Mouse (Mus musculus) limb, embryonic 13.5 days (tissue): Measurements from ENCODE around the gene Onecut3. TPM values are rescaled to one million over a fixed set of nuclear protein-coding genes. Genes with fewer than 3 reads are reported as not detected.

ENCODE experiments used
- ATAC-seq: fragments of 200-750 bp; cut with Nextera tagmentation; 2 replicates; pipeline ENCODE4 v1.8.0; 2017; ENCODE audit warnings: low read depth, moderate number of reproducible peaks, moderate TSS enrichment; ENCODE audit not compliant: low FRiP score
- H3K27ac ChIP-seq: fragments of 300-500 bp; sonication (generic); 2 replicates; pipeline ENCODE4 v1.5.1; 2015; ENCODE audit warnings: inconsistent platforms, mild to moderate bottlenecking, moderate library complexity
- H3K27me3 ChIP-seq: fragments of 300-500 bp; sonication (generic); 2 replicates; pipeline ENCODE4 v1.6.1; 2015; ENCODE audit warnings: mild to moderate bottlenecking, inconsistent platforms
- H3K36me3 ChIP-seq: fragments of 300-500 bp; sonication (generic); 2 replicates; pipeline ENCODE4 v1.6.1; 2015; ENCODE audit warnings: inconsistent platforms, mild to moderate bottlenecking, moderate library complexity
- H3K4me1 ChIP-seq: fragments of 300-500 bp; sonication (generic); 2 replicates; pipeline ENCODE4 v1.6.1; 2015; ENCODE audit warnings: inconsistent platforms
- H3K4me2 ChIP-seq: fragments of 300-500 bp; sonication (generic); replicated peaks from 2 replicates; pipeline ENCODE4 v1.6.1; 2015; ENCODE audit warnings: inconsistent platforms, mild to moderate bottlenecking, moderate library complexity
- H3K4me3 ChIP-seq: fragments of 300-500 bp; sonication (generic); 2 replicates; pipeline ENCODE4 v1.5.1; 2015; ENCODE audit warnings: moderate library complexity, mild to moderate bottlenecking, inconsistent platforms
- H3K9ac ChIP-seq: fragments of 300-500 bp; sonication (generic); 2 replicates; pipeline ENCODE4 v1.6.1; 2015; ENCODE audit warnings: mild to moderate bottlenecking, inconsistent platforms
- H3K9me3 ChIP-seq: fragments of 300-500 bp; sonication (generic); 2 replicates; pipeline ENCODE4 v1.6.1; 2016; ENCODE audit warnings: inconsistent platforms
- WGBS: fragments of 180-500 bp; shearing (Covaris S2); methylation state at CpG from one replicate; pipeline ENCODE4 v1.1.7; 2015; 5-methylcytosine and 5-hydroxymethylcytosine counted together
- polyA plus RNA-seq: library from polyadenylated mRNA; unstranded; fragments of >200 nt; fragmentation: Nextera tagmentation; extraction: Ambion mirVana; gene quantifications from 2 replicates; pipeline ENCODE4 v1.2.1, GENCODE M21; 2015

The Onecut3 gene
- polyA plus RNA-seq, 1 experiment from 2014 or later, result not detected

GRCm38 (mm10) chr10:80506222-80506621 lies 11.6 kb downstream of the Onecut3 start:
- H3K4me1 ChIP-seq, result peaks cover 9% of the 10 kb centered on the region; the same call in 1 of the 2 replicates
- no peak overlapping the region for H3K4me2 ChIP-seq
- H3K4me3 ChIP-seq, result no peak overlapping the region
- no peaks in the 10 kb centered on the region for H3K9me3 ChIP-seq
- ATAC-seq, result no peak
- H3K36me3 ChIP-seq, result no peaks in the 10 kb centered on the region
- H3K9ac ChIP-seq, result no peak overlapping the region
- peaks cover 90% of the 10 kb centered on the region for H3K27me3 ChIP-seq
- WGBS, result 0% methylated on average over 11 of the region's 11 CpGs
- H3K27ac ChIP-seq, result no peak overlapping the region

GRCm38 (mm10) chr10:80509412-80510272 lies 15.0 kb downstream of the Onecut3 start:
- H3K36me3 ChIP-seq, result no peaks in the 10 kb centered on the region
- peaks cover 13% of the 10 kb centered on the region; the same call in 1 of the 2 replicates for H3K4me1 ChIP-seq
- peaks cover 91% of the 10 kb centered on the region for H3K27me3 ChIP-seq
- peak overlapping the region; percentile 63 for H3K4me2 ChIP-seq
- WGBS, result 9% methylated on average over 20 of the region's 20 CpGs
- no peaks in the 10 kb centered on the region for H3K9me3 ChIP-seq
- no peak overlapping the region for H3K9ac ChIP-seq
- peak; percentile 42; the same call in 1 of the 2 replicates for ATAC-seq
- H3K4me3 ChIP-seq, result peak overlapping the region; percentile 32
- H3K27ac ChIP-seq, result no peak overlapping the region

GRCm38 (mm10) chr10:80510273-80510660 lies 15.6 kb downstream of the Onecut3 start:
- H3K27ac ChIP-seq, result no peak overlapping the region
- no peaks in the 10 kb centered on the region for H3K36me3 ChIP-seq
- peak overlapping the region; percentile 32; the same call in 1 of the 2 replicates for H3K4me3 ChIP-seq
- H3K9me3 ChIP-seq, result no peaks in the 10 kb centered on the region
- H3K4me1 ChIP-seq, result peaks cover 13% of the 10 kb centered on the region; the same call in 1 of the 2 replicates
- no peak overlapping the region for H3K4me2 ChIP-seq
- peaks cover 91% of the 10 kb centered on the region for H3K27me3 ChIP-seq
- H3K9ac ChIP-seq, result no peak overlapping the region
- WGBS, result 46% methylated on average over 10 of the region's 10 CpGs
- ATAC-seq, result no peak

- 13% methylated on average over 19 of the region's 19 CpGs for WGBS
- no peaks in the 10 kb centered on the region for H3K36me3 ChIP-seq
- H3K4me3 ChIP-seq, result 0 out of 2 replicates have a peak overlapping the region, but pooled peaks have one; percentile 3
- H3K27me3 ChIP-seq, result peaks cover 76% of the 10 kb centered on the region
- no peak overlapping the region for H3K27ac ChIP-seq
- peak overlapping the region; percentile 35 for H3K4me2 ChIP-seq
- ATAC-seq, result no peak
- peak overlapping the region; percentile 43 for H3K9ac ChIP-seq
- peaks cover 13% of the 10 kb centered on the region; the same call in 1 of the 2 replicates for H3K4me1 ChIP-seq
- H3K9me3 ChIP-seq, result no peaks in the 10 kb centered on the region
Observed at GRCm38 (mm10) chr10:80513739-80514138, 19.1 kb downstream of the Onecut3 start.

GRCm38 (mm10) chr10:80519287-80519686 lies 24.7 kb downstream of the Onecut3 start:
- H3K9me3 ChIP-seq, result peaks cover 4% of the 10 kb centered on the region; the same call in 1 of the 2 replicates
- 81% methylated on average over 2 of the region's 2 CpGs for WGBS
- H3K27me3 ChIP-seq, result peaks cover 26% of the 10 kb centered on the region
- no peak for ATAC-seq
- 0 out of 2 replicates have a peak, but pooled peaks cover 2% of the 10 kb centered on the region for H3K4me1 ChIP-seq
- no peak overlapping the region for H3K27ac ChIP-seq
- H3K9ac ChIP-seq, result no peak overlapping the region
- no peak overlapping the region for H3K4me3 ChIP-seq
- H3K36me3 ChIP-seq, result no peaks in the 10 kb centered on the region
- H3K4me2 ChIP-seq, result no peak overlapping the region

- 95% methylated on average over 7 of the region's 7 CpGs for WGBS
- ATAC-seq, result no peak
Observed at GRCm38 (mm10) chr10:80523299-80523698, 28.7 kb downstream of the Onecut3 start.

GRCm38 (mm10) chr10:80526172-80526571 lies 31.5 kb downstream of the Onecut3 start:
- no peak overlapping the region for H3K27ac ChIP-seq
- peak; percentile 77 for ATAC-seq
- 18% methylated on average over 9 of the region's 9 CpGs for WGBS
- 0 out of 2 replicates have a peak overlapping the region, but pooled peaks have one; percentile 10 for H3K4me3 ChIP-seq
- peaks cover 14% of the 10 kb centered on the region; the same call in 1 of the 2 replicates for H3K27me3 ChIP-seq
- H3K4me2 ChIP-seq, result peak overlapping the region; percentile 45
- H3K4me1 ChIP-seq, result peaks cover 6% of the 10 kb centered on the region; the same call in 1 of the 2 replicates
- H3K9ac ChIP-seq, result no peak overlapping the region
- H3K36me3 ChIP-seq, result no peaks in the 10 kb centered on the region
- H3K9me3 ChIP-seq, result no peaks in the 10 kb centered on the region

More at GRCm38 (mm10) chr10:80523299-80523698, 28.7 kb downstream of the Onecut3 start:
- peaks cover 4% of the 10 kb centered on the region; the same call in 1 of the 2 replicates for H3K27me3 ChIP-seq
- no peak overlapping the region for H3K9ac ChIP-seq
- H3K4me2 ChIP-seq, result no peak overlapping the region
- no peak overlapping the region for H3K27ac ChIP-seq
- H3K9me3 ChIP-seq, result peaks cover 4% of the 10 kb centered on the region; the same call in 1 of the 2 replicates
- peaks cover 6% of the 10 kb centered on the region; the same call in 1 of the 2 replicates for H3K4me1 ChIP-seq
- H3K4me3 ChIP-seq, result no peak overlapping the region
- H3K36me3 ChIP-seq, result no peaks in the 10 kb centered on the region

- no peaks in the 10 kb centered on the region for H3K36me3 ChIP-seq
- no peak for ATAC-seq
- peaks cover 53% of the 10 kb centered on the region for H3K27me3 ChIP-seq
- H3K27ac ChIP-seq, result no peak overlapping the region
- H3K4me2 ChIP-seq, result no peak overlapping the region
- H3K9me3 ChIP-seq, result no peaks in the 10 kb centered on the region
- no peak overlapping the region for H3K4me3 ChIP-seq
- H3K9ac ChIP-seq, result no peak overlapping the region
- H3K4me1 ChIP-seq, result peaks cover 7% of the 10 kb centered on the region; the same call in 1 of the 2 replicates
- WGBS, result 89% methylated on average over 11 of the region's 11 CpGs
Observed at GRCm38 (mm10) chr10:80532783-80533182, 38.1 kb downstream of the Onecut3 start.

- H3K9me3 ChIP-seq, result no peaks in the 10 kb centered on the region
- WGBS, result 17% methylated on average over 7 of the region's 7 CpGs
- no peak overlapping the region for H3K27ac ChIP-seq
- no peak for ATAC-seq
- H3K4me1 ChIP-seq, result peaks cover 8% of the 10 kb centered on the region
- H3K4me2 ChIP-seq, result no peak overlapping the region
- H3K4me3 ChIP-seq, result no peak overlapping the region
- no peak overlapping the region for H3K9ac ChIP-seq
- H3K27me3 ChIP-seq, result peaks cover 60% of the 10 kb centered on the region
- no peaks in the 10 kb centered on the region for H3K36me3 ChIP-seq
Observed at GRCm38 (mm10) chr10:80533704-80534103, 39.1 kb downstream of the Onecut3 start.

GRCm38 (mm10) chr10:80535071-80535470 lies 40.4 kb downstream of the Onecut3 start:
- ATAC-seq, result no peak
- Histone ChIP-seq H3K4me3 (peak overlapping the region; percentile 7; the same call in 1 of the 2 replicates), H3K4me2 (peak overlapping the region; percentile 21; the same call in 1 of the 2 replicates), H3K27me3 (peaks cover 62% of the 10 kb centered on the region), H3K27ac (no peak overlapping the region), H3K9me3 (no peaks in the 10 kb centered on the region), H3K36me3 (no peaks in the 10 kb centered on the region), H3K9ac (0 out of 2 replicates have a peak overlapping the region, but pooled peaks have one; percentile 4), H3K4me1 (peaks cover 13% of the 10 kb centered on the region)
- WGBS, result 11% methylated on average over 14 of the region's 14 CpGs

GRCm38 (mm10) chr10:80535711-80536110 lies 41.1 kb downstream of the Onecut3 start:
- WGBS, result 11% methylated on average over 13 of the region's 13 CpGs
- no peaks in the 10 kb centered on the region for H3K36me3 ChIP-seq
- ATAC-seq, result no peak
- H3K4me2 ChIP-seq, result no peak overlapping the region
- H3K4me3 ChIP-seq, result 0 out of 2 replicates have a peak overlapping the region, but pooled peaks have one; percentile 7
- peaks cover 13% of the 10 kb centered on the region for H3K4me1 ChIP-seq
- peaks cover 62% of the 10 kb centered on the region for H3K27me3 ChIP-seq
- H3K9me3 ChIP-seq, result no peaks in the 10 kb centered on the region
- H3K27ac ChIP-seq, result no peak overlapping the region
- no peak overlapping the region for H3K9ac ChIP-seq

GRCm38 (mm10) chr10:80538180-80538579 lies 43.5 kb downstream of the Onecut3 start:
- H3K27me3 ChIP-seq, result peaks cover 58% of the 10 kb centered on the region
- H3K36me3 ChIP-seq, result peaks cover 22% of the 10 kb centered on the region
- no peaks in the 10 kb centered on the region for H3K9me3 ChIP-seq
- peaks cover 13% of the 10 kb centered on the region for H3K4me1 ChIP-seq
- no peak for ATAC-seq
- no peak overlapping the region for H3K4me3 ChIP-seq
- WGBS, result 47% methylated on average over 5 of the region's 5 CpGs
- H3K9ac ChIP-seq, result no peak overlapping the region
- no peak overlapping the region for H3K27ac ChIP-seq
- no peak overlapping the region for H3K4me2 ChIP-seq
